Mouse (Mus musculus): Measurements from ENCODE around the gene Ddb1.

- TF ChIP-seq CTCF (IDR thresholded peaks at IDR 0.05; ENCODE audit: insufficient read depth, low read length) (no peak), POLR2A (IDR thresholded peaks at IDR 0.05; ENCODE audit: borderline replicate concordance, extremely low read depth, low read depth, low read length) (no peak)
These were observed 1.2 kb upstream of the Ddb1 start for GRCm38 (mm10) chr19:10603660-10604523.

Measured in lung, adult 2 months (tissue).